8 mouse cellular contexts compared by ENCODE assay signal in genomic region chr2:166215610-166216511, GRCm38 (mm10).
A peak's percentile ranks its signal among the peaks of the same experiment; 100 is the strongest.
DNase-seq lines count a peak whose midpoint lies in the region; ATAC-seq and TF ChIP-seq lines count a peak whose summit lies in the region.

No protein-coding gene starts in this region.

- peak overlapping the region; percentile 73 for H3K27ac ChIP-seq in intestine, postnatal 0 days (ENCODE audit: low read depth, low read length)
- no peak overlapping the region for H3K27ac ChIP-seq in liver, postnatal 0 days (ENCODE audit: low read depth)

- H3K36me3 ChIP-seq in intestine, postnatal 0 days (ENCODE audit: control insufficient read depth, insufficient read depth), result no peaks in the 10 kb centered on the region
- H3K36me3 ChIP-seq in liver, postnatal 0 days (replicated peaks; ENCODE audit: insufficient read depth, low read length), result no peaks in the 10 kb centered on the region

- H3K4me2 ChIP-seq in intestine, postnatal 0 days (replicated peaks; ENCODE audit: low read depth), result peak overlapping the region; percentile 48
- peak overlapping the region; percentile 20; the same call in 1 of the 2 replicates for H3K4me2 ChIP-seq in liver, postnatal 0 days (ENCODE audit: low read depth, low read length)

- no peak overlapping the region for H3K9ac ChIP-seq in intestine, postnatal 0 days (ENCODE audit: low read depth, low read length)
- no peak overlapping the region for H3K9ac ChIP-seq in liver, postnatal 0 days (replicated peaks)

- WGBS in intestine, postnatal 0 days, result 44% methylated on average over 18 of the region's 18 CpGs
- WGBS in liver, postnatal 0 days (ENCODE audit: insufficient replicate concordance), result 55% methylated on average over 18 of the region's 18 CpGs

- no peaks in the 10 kb centered on the region for H3K9me3 ChIP-seq in intestine, postnatal 0 days (ENCODE audit: control insufficient read depth)
- no peaks in the 10 kb centered on the region for H3K9me3 ChIP-seq in liver, postnatal 0 days (ENCODE audit: low read length)

- no peak overlapping the region for H3K4me3 ChIP-seq in intestine, postnatal 0 days (ENCODE audit: low read depth, low read length)
- no peak overlapping the region for H3K4me3 ChIP-seq in liver, postnatal 0 days (ENCODE audit: low read depth, low read length)

- H3K4me1 ChIP-seq in intestine, postnatal 0 days (replicated peaks; ENCODE audit: control insufficient read depth, insufficient read depth, low read length), result peaks cover 11% of the 10 kb centered on the region; the same call in 1 of the 2 replicates
- peaks cover 9% of the 10 kb centered on the region; the same call in 1 of the 2 replicates for H3K4me1 ChIP-seq in liver, postnatal 0 days (ENCODE audit: insufficient read depth)

- DNase-seq in adrenal gland, adult 2 months, result peak; percentile 12
- DNase-seq in adrenal gland, adult (ENCODE audit: inconsistent age in 2 of 2, low spot score in 1 of 2), result no peak
- DNase-seq in embryo, embryonic 10 days (ENCODE audit: low spot score), result peak; percentile 76
- DNase-seq in liver, postnatal 0 days, result peak; percentile 51
- no peak for DNase-seq in spleen, postnatal 14 days (ENCODE audit: low spot score in 2 of 2)
- DNase-seq in lung, postnatal 25 days (ENCODE audit: low spot score), result no peak
- DNase-seq in thymus, postnatal 25 days, result no peak

- TF ChIP-seq EP300 in liver, postnatal 0 days (IDR thresholded peaks at IDR 0.05; ENCODE audit: low read depth), result no peak

- TF ChIP-seq CTCF in intestine, postnatal 0 days (IDR thresholded peaks at IDR 0.05; ENCODE audit: low read depth), result no peak
- TF ChIP-seq CTCF in liver, postnatal 0 days (IDR thresholded peaks at IDR 0.05; ENCODE audit: low read depth), result no peak

- H3K27me3 ChIP-seq in intestine, postnatal 0 days (replicated peaks; ENCODE audit: control insufficient read depth, insufficient read depth, low read length), result no peaks in the 10 kb centered on the region
- H3K27me3 ChIP-seq in liver, postnatal 0 days (ENCODE audit: insufficient read depth, low read length), result no peaks in the 10 kb centered on the region

- peak; percentile 94 for ATAC-seq in intestine, postnatal 0 days
- peak; percentile 84 for ATAC-seq in liver, postnatal 0 days

Comparison
In these comparisons a context has a peak if more than half of its experiments do, and no peak if none do; other contexts are left out.
1. DNase-seq: peak in adrenal gland, adult 2 months (single experiment), embryo, embryonic 10 days (single experiment) and liver, postnatal 0 days (single experiment); none in adrenal gland, adult (0 of 2), spleen, postnatal 14 days (0 of 2), lung, postnatal 25 days (single experiment) and thymus, postnatal 25 days (single experiment).